Mouse (Mus musculus): Measurements from ENCODE around the gene Cd300e. TPM values are rescaled to one million over a fixed set of nuclear protein-coding genes. Genes with fewer than 3 reads are reported as not detected.
A peak's percentile ranks its signal among the peaks of the same experiment; 100 is the strongest.

The Cd300e gene
- polyA plus RNA-seq, 1 experiment from 2014 or later = 0.10 TPM

DNA sequence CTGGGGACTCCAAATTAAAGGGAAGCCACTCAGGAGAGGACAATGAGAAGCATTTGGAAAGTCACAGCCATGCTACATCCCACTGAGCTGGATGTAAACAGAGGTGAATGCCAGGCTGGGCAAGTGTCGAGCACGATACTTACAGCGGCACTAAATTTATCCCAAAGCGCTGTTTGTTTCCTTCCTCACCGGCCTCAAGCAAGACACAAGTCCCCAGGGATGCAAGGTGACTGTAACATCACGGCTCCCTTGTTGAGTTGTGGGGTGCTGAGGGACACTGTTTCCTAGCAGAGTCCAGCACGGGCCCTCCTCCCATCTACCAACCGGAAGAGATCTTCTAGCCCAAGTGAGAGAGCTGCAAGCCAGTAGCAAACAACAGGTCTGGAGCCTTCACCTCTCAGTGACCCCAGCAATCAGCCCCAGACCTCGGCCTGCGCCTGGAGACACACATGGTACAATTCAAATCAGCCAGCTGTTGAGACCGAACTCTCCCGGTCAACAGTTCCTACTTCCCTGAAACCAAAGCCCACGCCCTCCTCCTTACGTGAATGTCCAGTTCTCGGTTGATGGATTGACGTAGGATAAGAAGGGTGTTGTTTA lies 37.4 kb upstream of the Cd300e start:
- 27% methylated on average over 16 of the region's 16 CpGs for WGBS
- H3K9ac ChIP-seq = no peak overlapping the region
- no peak overlapping the region for H3K4me2 ChIP-seq (replicated peaks)
- H3K27me3 ChIP-seq = no peaks in the 10 kb centered on the region
- H3K4me3 ChIP-seq = no peak overlapping the region
- H3K9me3 ChIP-seq = no peaks in the 10 kb centered on the region
- H3K27ac ChIP-seq = no peak overlapping the region
- no peaks in the 10 kb centered on the region for H3K36me3 ChIP-seq
- ATAC-seq (ENCODE audit: insufficient number of reproducible peaks, insufficient read depth, low FRiP score, low TSS enrichment) = no peak
- H3K4me1 ChIP-seq = peaks cover 31% of the 10 kb centered on the region

DNA sequence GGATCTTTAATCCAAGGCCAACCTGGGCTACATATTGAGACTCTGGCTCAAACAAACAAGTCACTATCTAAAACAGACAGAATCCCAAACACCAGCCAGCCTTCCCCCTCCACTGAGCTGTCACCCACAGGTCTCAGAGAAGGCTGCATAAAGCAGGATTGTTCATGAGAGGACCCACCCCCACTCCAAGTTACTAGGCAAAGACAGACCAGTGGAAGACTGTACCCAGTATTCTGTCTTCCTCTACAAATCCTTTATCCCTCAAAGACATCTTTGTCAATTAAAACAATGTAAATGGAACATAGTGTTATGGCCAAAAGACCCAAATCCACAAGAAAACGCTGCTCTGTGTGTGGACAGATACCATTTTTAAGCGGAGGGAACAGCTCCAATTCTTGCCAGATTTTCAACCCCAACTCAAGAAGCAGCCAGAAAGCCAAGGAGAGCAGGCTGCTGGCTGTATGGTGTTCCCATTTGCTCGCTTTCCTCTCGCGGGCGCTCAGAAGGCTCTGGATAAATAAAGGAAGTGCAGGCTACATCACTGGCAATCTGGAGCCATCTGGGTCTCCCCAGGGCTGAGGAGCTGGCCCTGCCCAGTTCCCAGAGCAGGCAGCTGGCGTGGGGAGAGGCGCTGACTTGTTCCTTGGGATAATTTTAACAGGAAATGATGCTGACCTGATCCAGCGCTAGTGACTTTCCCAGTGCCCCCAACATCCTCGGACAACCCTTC lies 36.4 kb upstream of the Cd300e start:
- H3K9me3 ChIP-seq = no peaks in the 10 kb centered on the region
- no peaks in the 10 kb centered on the region for H3K27me3 ChIP-seq
- no peaks in the 10 kb centered on the region for H3K36me3 ChIP-seq
- H3K4me3 ChIP-seq = no peak overlapping the region
- ATAC-seq (ENCODE audit: insufficient number of reproducible peaks, insufficient read depth, low FRiP score, low TSS enrichment) = no peak
- H3K9ac ChIP-seq = no peak overlapping the region
- WGBS = 35% methylated on average over 10 of the region's 10 CpGs
- H3K27ac ChIP-seq = no peak overlapping the region
- H3K4me1 ChIP-seq = peaks cover 28% of the 10 kb centered on the region
- H3K4me2 ChIP-seq (replicated peaks) = no peak overlapping the region

DNA sequence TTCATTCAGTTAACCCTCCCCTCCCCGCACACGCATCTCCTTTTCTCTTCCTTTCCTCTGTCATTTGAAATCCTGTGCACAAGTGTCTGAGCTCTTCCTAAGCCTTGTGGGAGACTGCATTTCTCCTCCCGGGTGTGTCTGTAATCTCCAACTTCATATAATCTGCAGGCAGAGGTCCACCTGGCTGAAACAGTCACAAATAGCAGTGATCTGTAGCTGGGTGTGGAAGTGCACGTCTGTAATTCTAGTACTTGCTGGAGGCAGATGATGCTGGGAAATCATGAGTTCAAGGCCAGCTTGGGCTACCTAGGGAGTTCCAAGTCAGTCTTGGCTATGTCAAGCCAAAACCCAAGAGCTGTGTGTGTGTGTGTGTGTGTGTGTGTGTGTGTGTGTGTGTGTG lies 30.2 kb upstream of the Cd300e start:
- no peaks in the 10 kb centered on the region for H3K9me3 ChIP-seq

DNA sequence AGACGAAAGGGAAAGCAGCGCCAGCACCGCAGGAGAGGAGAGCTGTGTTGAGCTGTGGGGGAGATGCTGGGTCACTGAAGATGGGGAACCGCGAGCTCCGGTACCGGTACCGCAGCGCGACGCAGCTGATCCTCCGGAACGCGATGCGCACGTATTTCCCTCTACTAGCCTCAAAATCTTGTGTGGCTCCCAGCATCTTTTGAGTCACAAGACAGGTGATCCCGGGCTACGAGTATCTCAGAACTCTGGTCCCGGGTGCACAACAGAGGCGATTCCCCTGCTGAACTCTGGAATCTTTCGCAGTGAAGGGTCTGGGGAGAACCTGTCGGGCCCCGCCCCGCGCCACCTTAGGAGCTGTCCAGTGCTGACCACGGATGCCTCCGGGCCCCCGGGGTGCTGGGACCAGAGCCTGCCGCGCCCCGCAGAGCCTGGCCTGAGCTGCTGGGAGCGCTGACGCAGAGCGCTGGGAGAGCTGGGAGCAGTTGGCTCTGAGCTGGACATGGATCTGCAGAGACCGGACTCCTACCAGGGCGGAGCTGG lies 29.5 kb upstream of the Cd300e start, which contains the start of gene Rab37:
TSS of gene Rab37 (plus strand) at position 70 of the 540 bp plus-strand sequence.
- no peak within 1 kb of the TSS for H3K27ac ChIP-seq
- no peak for ATAC-seq (ENCODE audit: insufficient number of reproducible peaks, insufficient read depth, low FRiP score, low TSS enrichment)
- WGBS = 2% methylated on average over 36 of the region's 36 CpGs
- no peaks in the 10 kb centered on the region for H3K9me3 ChIP-seq
- H3K4me3 ChIP-seq = peak within 1 kb of the TSS; percentile 13
- H3K4me1 ChIP-seq = peaks cover 10% of the 10 kb centered on the region
- H3K36me3 ChIP-seq = no peaks in the 10 kb centered on the region
- H3K4me2 ChIP-seq (replicated peaks) = peak within 1 kb of the TSS; percentile 41
- 0 out of 2 replicates have a peak within 1 kb of the TSS, but pooled peaks have one; percentile 16 for H3K9ac ChIP-seq
- peaks cover 30% of the 10 kb centered on the region for H3K27me3 ChIP-seq

More for the DNA sequence above, 30.2 kb upstream of the Cd300e start:
- no peak for ATAC-seq (ENCODE audit: insufficient number of reproducible peaks, insufficient read depth, low FRiP score, low TSS enrichment)
- Histone ChIP-seq H3K4me1 (peaks cover 10% of the 10 kb centered on the region), H3K4me2 (replicated peaks) (peak overlapping the region; percentile 41), H3K27ac (no peak overlapping the region), H3K27me3 (peaks cover 29% of the 10 kb centered on the region), H3K36me3 (no peaks in the 10 kb centered on the region), H3K9ac (no peak overlapping the region), H3K4me3 (peak overlapping the region; percentile 13; the same call in 1 of the 2 replicates)
- WGBS = 15% methylated on average over 4 of the region's 4 CpGs

DNA sequence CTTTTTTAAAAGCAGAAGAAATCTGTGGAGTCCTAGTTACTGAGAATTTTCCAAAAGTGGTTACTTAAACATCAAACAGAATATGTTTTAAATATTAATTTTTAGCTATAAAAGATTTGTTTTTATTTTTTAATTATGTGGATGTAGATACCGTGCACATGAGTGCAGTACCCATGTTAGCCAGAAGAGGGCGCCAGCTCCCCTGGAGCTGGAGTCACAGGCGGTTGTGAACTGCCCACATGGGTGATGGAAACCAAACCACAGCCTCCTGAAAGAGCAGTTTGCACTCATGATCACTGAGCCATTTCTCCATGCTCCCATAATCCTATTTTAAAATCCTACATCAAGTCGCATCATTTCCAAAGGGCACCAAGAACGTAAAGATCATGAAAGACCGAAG lies 27.9 kb upstream of the Cd300e start:
- Histone ChIP-seq H3K9ac (no peak overlapping the region), H3K9me3 (no peaks in the 10 kb centered on the region), H3K27ac (no peak overlapping the region), H3K36me3 (no peaks in the 10 kb centered on the region), H3K27me3 (peaks cover 44% of the 10 kb centered on the region), H3K4me3 (no peak overlapping the region), H3K4me2 (replicated peaks) (no peak overlapping the region), H3K4me1 (peaks cover 10% of the 10 kb centered on the region)
- 66% methylated on average over 6 of the region's 6 CpGs for WGBS
- no peak for ATAC-seq (ENCODE audit: insufficient number of reproducible peaks, insufficient read depth, low FRiP score, low TSS enrichment)

DNA sequence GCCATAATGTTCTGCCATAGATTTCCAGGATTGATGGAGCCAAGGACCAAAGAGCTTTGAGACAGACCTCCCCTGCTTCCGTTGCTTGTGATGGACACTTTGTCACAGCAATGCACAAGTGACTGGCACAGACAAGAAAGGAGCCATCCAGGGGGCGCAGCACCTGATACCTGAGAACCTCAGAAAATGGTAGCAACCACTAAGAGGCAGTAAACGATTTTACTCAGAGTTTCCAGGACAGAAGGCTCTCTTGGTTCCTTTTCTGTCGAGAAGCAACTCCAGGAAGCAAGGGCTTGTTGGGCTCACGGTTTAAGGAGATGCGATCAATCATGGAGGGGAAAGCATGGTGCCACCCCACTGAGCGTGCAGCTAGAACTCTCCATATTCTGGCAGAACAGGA lies 24.2 kb upstream of the Cd300e start:
- Histone ChIP-seq H3K4me3 (no peak overlapping the region), H3K9me3 (no peaks in the 10 kb centered on the region), H3K9ac (no peak overlapping the region), H3K4me1 (peaks cover under 1% of the 10 kb centered on the region), H3K27ac (no peak overlapping the region), H3K4me2 (replicated peaks) (no peak overlapping the region), H3K36me3 (no peaks in the 10 kb centered on the region), H3K27me3 (peaks cover 42% of the 10 kb centered on the region)
- 67% methylated on average over 7 of the region's 7 CpGs for WGBS
- no peak for ATAC-seq (ENCODE audit: insufficient number of reproducible peaks, insufficient read depth, low FRiP score, low TSS enrichment)

DNA sequence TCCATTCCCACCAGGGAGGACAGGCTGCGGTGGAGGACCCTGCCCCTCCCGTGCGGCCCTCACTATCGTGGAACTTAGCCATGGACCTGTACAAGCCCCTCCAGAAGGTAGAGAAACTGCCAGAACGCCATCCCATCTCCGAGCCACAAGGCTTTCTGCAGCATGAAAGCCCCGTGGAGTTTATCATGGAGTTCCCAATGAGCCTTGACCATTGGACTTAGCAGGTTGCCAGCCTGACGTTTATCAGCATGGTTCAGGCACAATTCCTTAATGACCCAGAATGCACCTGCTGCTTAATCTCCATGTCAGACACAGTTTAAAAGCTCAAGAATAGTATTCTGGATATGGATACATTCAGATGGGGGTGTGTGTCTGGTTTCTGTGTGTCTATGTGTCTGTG lies 23.1 kb upstream of the Cd300e start:
- Histone ChIP-seq H3K4me1 (no peaks in the 10 kb centered on the region), H3K27me3 (peaks cover 32% of the 10 kb centered on the region), H3K27ac (no peak overlapping the region), H3K4me2 (replicated peaks) (no peak overlapping the region), H3K9me3 (no peaks in the 10 kb centered on the region), H3K4me3 (no peak overlapping the region), H3K36me3 (no peaks in the 10 kb centered on the region), H3K9ac (no peak overlapping the region)
- no peak for ATAC-seq (ENCODE audit: insufficient number of reproducible peaks, insufficient read depth, low FRiP score, low TSS enrichment)
- 64% methylated on average over 8 of the region's 8 CpGs for WGBS

DNA sequence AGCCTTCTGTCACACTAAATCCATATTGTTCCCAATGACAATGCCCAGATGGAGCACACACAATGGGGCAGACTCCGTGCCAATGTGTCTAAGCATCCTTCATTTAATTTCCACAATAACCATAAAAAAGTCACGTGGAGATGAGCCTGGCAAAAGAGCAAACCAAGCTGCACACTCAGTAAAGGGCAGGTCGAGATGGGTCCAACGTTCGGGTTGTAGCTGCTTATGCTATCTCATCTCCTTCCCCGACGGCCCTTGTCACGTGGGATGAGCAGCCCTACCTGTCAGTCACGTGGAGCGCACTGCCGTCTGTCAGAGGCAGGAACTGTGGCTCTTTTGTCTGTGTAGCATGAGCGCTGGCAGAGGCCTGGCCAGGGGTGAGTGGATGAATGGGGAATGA lies 22.6 kb upstream of the Cd300e start:
- peaks cover 32% of the 10 kb centered on the region for H3K27me3 ChIP-seq
- H3K27ac ChIP-seq = no peak overlapping the region
- no peaks in the 10 kb centered on the region for H3K9me3 ChIP-seq
- H3K4me2 ChIP-seq (replicated peaks) = no peak overlapping the region
- no peak overlapping the region for H3K4me3 ChIP-seq
- H3K36me3 ChIP-seq = no peaks in the 10 kb centered on the region
- H3K9ac ChIP-seq = no peak overlapping the region
- no peaks in the 10 kb centered on the region for H3K4me1 ChIP-seq
- WGBS = 44% methylated on average over 12 of the region's 12 CpGs
- no peak for ATAC-seq (ENCODE audit: insufficient number of reproducible peaks, insufficient read depth, low FRiP score, low TSS enrichment)

DNA sequence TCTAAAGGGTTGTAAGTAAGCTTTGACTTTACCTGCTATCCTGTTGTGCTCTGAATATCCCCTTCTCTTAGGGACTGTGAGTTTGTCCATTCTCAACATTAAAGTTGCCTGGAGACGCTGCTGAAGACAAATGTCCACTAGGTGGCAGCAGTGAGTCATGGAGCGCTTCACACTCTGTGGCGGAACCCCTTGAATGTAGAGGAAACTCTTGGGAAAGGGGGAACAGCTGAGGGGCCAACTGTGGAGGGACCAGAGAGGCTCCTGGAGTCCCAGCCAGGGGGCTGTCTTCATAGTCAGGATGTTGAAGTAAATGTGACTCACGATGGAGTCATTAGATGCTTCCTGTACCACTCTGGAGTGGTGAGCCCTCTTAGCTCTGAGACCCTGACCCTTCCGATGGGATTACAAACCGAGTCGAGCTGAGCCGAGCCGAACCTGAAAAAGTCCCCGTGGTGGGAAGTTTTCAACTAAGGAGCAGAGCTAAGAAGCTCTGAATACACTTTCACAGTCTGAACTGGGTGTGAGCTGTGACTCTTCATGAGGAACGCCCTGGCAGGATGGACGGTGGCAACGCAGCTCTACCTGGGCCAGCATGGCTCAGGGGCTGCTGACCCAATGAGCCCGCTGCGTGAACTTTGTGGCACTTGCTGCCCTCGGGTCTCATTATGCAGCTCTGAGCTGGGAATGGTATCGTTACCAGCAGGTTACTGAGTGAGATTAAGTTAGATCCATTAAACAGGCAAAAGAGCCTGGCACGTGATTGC lies 21.6 kb upstream of the Cd300e start:
- Histone ChIP-seq H3K36me3 (no peaks in the 10 kb centered on the region), H3K9me3 (no peaks in the 10 kb centered on the region), H3K4me3 (no peak overlapping the region), H3K27me3 (peaks cover 29% of the 10 kb centered on the region), H3K9ac (no peak overlapping the region), H3K27ac (no peak overlapping the region), H3K4me2 (replicated peaks) (no peak overlapping the region), H3K4me1 (no peaks in the 10 kb centered on the region)
- ATAC-seq (ENCODE audit: insufficient number of reproducible peaks, insufficient read depth, low FRiP score, low TSS enrichment) = 0 out of 2 replicates have a peak, but pooled peaks have one; percentile 24
- WGBS = 43% methylated on average over 18 of the region's 18 CpGs

DNA sequence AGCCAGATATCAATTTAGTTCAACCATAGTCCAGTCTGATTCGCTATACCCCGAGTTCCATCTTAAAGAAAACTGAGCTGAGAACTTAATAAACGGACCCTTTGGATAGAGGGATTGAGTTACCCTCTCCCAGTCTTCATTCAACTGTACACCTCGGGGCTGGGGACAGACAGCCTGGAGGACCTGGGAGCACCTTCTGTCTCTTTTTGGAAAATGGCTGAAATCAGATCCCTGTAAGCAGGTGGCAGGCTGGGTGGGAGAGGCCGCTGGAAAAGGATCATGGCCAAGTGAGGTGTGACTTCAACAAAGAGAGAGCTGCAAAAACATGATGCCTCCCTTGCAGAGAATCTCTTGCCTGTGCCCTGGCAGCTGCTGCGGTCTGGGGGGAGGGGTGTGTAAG lies 20.2 kb upstream of the Cd300e start:
- Histone ChIP-seq H3K9me3 (no peaks in the 10 kb centered on the region), H3K27ac (no peak overlapping the region), H3K4me1 (no peaks in the 10 kb centered on the region), H3K27me3 (peaks cover 29% of the 10 kb centered on the region), H3K4me2 (replicated peaks) (no peak overlapping the region), H3K9ac (no peak overlapping the region), H3K4me3 (no peak overlapping the region), H3K36me3 (no peaks in the 10 kb centered on the region)
- ATAC-seq (ENCODE audit: insufficient number of reproducible peaks, insufficient read depth, low FRiP score, low TSS enrichment) = no peak
- WGBS = 63% methylated on average over 6 of the region's 6 CpGs

DNA sequence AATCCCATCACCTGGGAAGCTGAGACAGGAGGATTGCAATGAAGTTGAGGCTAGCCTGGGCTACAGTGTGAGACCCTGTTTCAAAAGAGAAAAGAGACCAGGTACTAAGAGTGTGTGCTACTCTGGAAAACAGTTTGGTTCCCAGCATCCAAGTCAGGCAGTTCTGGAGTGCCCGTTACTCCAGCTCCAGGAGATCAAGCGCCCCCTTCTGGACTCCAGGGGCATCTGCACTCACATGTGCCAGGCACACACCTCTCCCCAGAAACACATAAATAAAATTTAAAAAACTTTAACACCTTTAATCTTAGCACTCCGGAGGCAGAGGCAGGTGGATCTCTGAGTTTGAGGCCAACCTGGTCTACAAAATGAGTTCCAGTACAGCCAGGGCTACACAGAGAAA lies 19.4 kb upstream of the Cd300e start:
- Histone ChIP-seq H3K27me3 (peaks cover 27% of the 10 kb centered on the region), H3K4me1 (no peaks in the 10 kb centered on the region), H3K36me3 (no peaks in the 10 kb centered on the region), H3K27ac (no peak overlapping the region), H3K4me3 (no peak overlapping the region), H3K4me2 (replicated peaks) (no peak overlapping the region), H3K9ac (no peak overlapping the region), H3K9me3 (no peaks in the 10 kb centered on the region)
- no peak for ATAC-seq (ENCODE audit: insufficient number of reproducible peaks, insufficient read depth, low FRiP score, low TSS enrichment)
- WGBS = 67% methylated on average over 3 of the region's 3 CpGs
